Mouse (Mus musculus): Measurements from ENCODE around the gene Rhbdd1.

Rhbdd1 gene

DNA sequence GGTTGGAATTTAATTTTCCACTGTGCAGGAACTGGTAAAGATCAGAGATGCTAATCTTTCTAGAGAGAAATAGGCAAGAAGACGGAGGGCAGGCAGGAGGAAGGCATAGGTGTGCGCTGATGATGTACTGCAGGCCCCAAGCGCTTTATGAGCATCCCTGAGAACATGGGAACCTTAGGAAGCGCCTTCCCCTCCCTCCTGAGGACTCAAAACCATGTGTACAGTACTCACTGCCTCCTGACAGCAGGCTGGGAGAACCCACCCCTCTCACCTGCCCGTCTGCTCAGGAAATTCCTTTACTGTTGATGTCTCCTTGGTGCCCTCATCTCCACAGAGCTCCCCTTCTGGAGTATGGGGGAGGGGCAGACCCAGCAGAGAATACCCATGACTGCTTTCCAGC is 95.3 kb downstream of the Rhbdd1 start:
- in situ Hi-C loops (cut with MboI; ENCODE audit: unreplicated experiment in 2 of 2), result no loop called here

DNA sequence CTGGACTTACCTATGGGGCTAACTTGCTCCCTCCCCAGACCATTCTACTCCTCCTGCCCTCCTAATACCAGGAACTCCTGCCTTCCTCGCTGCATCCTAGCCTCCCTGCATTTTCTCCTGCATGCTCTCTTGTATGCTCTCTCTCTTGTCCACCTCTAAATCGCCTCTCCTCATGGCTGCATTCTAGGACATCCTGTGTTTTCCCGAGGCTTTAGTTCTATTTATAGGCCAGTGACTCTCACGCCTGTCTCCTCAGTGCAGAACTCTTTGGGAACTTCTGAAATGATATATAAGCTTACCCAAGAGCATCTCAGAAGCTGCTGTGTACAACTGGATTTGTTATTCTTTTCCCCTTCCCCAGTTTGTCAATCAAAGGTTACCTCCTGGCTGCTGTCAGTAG is 95.8 kb downstream of the Rhbdd1 start:
- in situ Hi-C loops (cut with MboI; ENCODE audit: unreplicated experiment in 2 of 2), result no loop called here

DNA sequence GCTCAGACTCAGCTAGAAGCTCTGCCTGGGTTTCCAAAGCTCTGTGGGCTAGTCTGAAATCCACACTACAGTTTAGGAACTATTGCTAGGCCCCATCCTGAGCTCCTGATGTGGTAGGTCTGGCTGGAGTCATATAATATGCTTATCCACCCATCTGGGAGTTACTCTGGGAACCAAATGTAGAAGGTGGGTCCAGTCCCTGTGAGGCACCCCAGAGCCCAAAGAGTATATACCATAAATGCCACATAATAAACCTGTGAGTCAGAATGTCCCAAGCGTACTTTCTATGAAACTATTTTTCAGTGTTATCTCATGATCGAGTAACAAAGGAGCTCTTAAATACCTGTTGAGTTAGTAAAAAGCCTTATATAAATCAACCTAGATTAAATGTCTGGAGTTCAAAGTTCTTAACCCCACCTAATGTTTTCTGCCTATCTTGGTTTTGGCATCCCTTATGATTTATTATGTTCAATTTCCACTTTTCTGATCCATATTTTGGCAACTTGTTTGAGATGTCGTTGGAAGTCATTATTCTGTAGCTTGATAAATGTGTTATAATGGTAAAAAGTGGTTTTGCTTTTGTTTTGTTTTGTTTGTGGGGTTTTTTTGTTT is 98.3 kb downstream of the Rhbdd1 start:
- in situ Hi-C loops (cut with MboI; ENCODE audit: unreplicated experiment in 2 of 2), result no loop called here

DNA sequence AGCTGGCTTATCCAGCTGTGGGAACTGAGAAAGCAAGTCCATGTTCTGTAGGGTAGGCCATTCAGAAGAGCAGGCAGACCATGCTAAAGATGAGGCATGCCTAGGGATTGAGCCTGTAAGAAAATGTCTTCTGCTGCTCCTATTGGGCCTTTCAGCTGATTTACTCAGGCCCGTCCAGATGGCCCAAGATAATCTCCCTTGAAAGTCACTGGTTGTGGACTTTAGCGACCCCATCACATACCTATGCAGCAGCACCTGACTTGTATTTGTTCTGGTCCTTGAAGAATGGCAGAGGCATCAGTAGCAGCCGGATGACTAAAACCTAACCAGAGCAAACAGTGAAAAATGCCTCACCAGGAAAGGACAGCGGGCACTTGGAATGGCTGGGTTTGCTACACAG is 99.4 kb downstream of the Rhbdd1 start:
- in situ Hi-C loops (cut with MboI; ENCODE audit: unreplicated experiment in 2 of 2), result no loop called here

DNA sequence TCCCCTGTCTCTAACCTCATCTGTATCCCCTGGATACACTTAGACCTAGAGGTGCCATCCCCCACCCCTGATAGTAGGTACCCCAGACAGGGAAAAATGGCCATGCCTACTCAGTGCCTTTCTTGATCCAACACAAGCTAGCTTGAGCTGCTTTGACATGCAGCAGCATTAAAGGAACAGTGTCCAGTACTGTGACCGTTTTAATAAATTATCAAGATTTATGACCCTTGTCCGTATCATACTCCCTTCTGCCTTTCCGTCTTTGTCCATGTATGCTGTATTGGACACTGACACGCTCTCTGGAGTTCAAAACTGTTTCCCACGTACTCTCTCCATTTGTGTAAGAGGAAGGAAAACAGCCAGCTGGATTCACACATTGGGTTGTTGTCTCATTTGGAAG is 111.5 kb downstream of the Rhbdd1 start:
- in situ Hi-C loops (cut with MboI; ENCODE audit: unreplicated experiment in 2 of 2), result no loop called here

DNA sequence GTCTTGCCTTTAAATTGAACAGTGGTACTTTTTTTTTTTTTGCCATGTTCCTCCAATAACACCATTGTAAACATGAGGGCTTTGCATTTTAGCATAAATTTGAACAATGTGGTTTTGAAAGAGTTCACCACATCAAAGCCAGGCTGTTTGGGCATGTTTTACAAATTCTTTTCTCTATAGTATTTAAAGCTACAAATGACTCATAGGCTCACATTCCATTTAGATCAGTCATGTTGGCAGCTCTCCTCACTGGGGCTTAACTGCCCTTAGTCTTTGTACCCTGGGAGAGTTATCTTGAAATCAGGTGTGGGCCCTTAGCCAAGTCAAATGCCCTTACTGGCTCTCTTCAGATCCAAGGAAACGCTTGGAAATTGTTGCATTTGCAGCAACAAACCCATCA is 112.8 kb downstream of the Rhbdd1 start:
- in situ Hi-C loops (cut with MboI; ENCODE audit: unreplicated experiment in 2 of 2), result no loop called here

DNA sequence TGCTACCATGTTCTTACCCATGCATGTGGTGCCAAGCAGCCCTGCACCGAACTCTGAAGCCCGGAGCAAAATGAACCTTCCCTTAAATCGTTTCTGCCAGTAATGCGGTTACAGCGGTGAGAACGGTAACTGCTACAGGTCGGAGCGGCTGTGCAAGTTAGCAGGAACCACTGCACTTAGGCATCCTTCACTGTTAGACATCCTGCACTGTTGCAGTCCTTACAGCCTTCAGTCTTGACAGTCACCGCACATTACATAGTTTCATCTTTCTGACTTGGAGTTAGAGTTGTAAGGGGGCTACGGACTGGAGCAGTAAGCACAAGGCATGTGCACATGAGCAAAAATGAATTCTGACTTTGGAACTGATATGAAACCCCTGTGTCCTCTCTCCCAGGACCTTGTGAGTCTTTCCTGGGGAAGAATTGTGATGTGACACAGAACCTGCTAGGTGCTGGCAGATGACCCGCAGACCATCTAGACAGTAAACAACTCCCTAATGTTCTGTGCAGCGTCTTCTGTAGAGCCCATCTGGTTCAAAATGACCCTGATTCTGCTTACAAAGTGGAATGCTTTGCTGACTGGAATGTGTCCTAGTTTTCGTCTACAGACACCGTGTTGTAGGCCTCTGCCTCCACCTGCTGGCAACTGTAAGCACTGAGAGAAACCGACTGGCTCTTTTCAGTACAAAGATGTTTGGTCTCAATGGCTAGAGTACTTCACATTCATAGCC is 116.8 kb downstream of the Rhbdd1 start:
- in situ Hi-C loops (cut with MboI; ENCODE audit: unreplicated experiment in 2 of 2), result no loop called here

DNA sequence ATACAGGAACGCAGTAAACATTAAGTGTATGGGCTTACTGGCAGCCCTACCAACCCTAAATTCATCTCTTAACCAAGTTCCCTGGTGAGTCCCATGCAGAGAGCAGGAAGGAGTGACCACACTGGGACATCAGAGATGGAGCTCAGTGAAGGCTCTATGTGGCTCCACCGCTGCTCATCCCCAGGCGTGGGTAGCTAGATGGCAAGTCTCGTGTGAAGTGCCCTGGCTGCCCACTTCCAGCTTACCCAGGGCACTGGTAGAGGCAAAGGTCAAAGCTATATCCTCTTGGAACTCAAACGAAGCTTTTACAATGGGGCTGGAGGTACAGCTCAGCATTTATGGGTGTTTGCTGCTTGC is 117.4 kb downstream of the Rhbdd1 start:
- in situ Hi-C loops (cut with MboI; ENCODE audit: unreplicated experiment in 2 of 2), result no loop called here

DNA sequence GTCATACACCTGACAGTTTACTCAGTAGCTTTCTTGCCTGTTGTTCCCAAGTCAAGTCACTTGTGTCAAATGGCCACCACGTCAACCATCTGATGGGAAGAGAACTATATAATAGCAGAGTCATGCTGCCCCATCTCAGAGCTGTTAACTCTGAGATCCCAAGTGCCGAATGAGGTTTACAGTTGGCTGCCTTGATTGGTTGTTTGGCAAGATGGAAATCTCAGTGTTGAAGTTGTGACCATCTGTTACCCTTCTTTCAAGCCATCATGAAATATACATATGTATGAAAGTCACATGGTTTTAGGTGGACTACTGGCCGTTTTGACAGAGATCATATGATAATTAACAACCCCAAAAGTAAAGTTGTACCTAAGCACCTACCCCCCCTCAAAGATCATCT is 121.0 kb downstream of the Rhbdd1 start:
- in situ Hi-C loops (cut with MboI; ENCODE audit: unreplicated experiment in 2 of 2), result no loop called here

DNA sequence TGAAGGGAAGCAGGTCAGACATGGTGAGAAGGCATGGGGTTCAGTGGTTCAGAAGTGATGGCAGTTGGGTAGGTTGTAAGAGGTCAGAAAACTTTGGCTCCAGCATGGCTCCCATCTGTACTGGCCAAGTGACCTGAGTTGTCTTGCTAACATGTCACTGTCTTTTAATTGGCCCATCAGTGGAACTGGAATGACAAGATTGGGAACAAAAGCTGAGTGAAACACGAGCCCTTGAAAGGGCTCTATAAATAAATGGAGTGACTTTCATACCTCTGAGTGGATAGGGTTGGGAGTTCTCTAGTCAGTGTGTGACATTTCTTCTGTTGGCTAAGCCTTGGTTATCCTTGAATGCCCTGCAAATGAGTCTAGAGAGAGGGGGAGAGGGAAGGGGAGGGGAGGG is 123.9 kb downstream of the Rhbdd1 start:
- in situ Hi-C loops (cut with MboI; ENCODE audit: unreplicated experiment in 2 of 2), result no loop called here

DNA sequence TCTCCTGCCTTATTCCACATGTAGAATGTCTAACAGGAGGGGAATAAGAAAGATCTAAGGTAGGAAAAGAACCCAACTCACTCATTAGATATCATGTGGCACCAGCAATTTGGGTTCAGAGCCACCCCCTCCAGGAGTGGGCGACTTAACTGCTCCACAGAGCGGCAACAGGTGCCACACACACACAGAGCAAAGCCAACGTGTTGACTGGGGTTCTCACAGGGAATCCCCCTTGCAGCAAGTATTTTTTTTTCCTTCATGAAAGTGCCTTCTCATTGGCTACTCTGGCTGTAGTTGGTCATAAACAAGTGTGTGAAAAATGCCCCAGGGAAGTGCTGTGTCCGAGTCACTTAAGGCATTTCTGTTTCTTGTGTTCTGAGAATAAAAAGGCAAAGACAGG is 127.3 kb downstream of the Rhbdd1 start:
- in situ Hi-C loops (cut with MboI; ENCODE audit: unreplicated experiment in 2 of 2), result no loop called here

DNA sequence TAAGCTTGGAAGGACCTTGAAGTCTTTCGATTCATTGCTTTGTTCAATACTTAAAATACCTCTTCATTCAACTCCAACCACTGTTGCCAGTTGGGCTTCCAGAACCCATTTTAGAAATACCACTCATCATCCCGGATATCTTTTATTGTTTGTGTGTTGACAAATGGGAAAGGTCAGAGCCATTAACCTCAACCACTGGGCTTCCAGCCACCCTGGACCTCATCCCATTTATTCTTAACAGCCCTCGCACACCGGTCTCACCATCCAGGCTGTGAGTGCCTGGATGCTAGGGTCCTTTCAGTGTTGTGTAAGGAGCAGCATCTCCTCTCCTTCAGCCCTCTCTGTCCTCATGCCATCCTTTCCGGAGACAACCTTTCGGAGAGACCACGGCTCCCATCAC is 129.8 kb downstream of the Rhbdd1 start:
- in situ Hi-C loops (cut with MboI; ENCODE audit: unreplicated experiment in 2 of 2), result no loop called here

DNA sequence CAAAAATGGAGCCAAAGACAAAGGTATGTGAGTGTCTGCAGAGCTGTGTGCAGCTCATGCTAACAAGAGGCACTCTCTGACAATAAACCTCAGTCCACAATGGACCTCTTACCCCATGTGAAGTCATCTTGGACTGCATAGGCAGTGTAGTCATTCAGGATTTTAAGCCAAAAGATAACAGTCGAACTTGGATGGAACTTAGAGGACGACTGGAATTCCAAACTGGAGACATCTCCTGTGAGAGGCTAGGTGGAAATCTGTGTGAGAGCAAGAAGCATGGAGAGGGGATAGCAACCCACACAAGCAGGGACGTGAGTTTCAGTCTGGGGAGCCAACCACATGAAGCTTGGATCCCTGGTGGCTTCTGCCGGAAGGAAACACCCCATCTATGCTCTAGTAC is 133.6 kb downstream of the Rhbdd1 start:
- in situ Hi-C loops (cut with MboI; ENCODE audit: unreplicated experiment in 2 of 2), result no loop called here

DNA sequence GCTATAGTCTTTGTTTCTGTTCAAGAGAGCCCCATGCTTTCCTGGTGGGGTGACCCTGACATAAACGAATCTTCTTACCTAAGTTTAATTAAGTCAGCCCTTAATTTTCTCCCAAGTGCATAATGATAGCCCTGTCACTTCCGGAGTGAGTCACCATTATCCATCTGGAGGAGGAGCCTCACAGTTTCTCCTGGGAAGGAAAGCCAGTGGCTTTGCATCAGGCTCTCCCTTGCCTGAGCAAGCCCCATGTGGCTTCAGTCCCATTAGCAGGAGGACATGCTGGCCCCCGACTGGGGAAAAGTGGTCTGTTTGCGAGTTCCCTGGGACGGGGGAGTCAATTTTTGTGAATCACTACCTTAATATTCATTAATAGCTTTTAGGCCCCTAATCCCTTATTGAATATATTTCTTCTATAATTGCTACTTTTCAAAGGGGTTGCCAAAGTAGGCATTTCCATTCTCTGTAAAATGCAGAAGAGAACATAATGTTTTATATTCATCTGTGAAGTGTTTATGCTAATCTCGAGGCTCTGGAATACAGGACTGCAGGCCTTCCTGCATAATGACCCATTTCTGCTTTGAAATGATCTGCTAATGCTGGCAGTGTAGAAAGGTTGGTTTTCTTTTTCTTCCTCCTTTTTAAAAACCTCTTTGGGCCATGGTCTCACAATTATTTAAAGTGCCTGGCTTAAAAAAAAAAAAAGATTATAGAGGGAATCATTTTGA is 135.8 kb downstream of the Rhbdd1 start:
- in situ Hi-C loops (cut with MboI; ENCODE audit: unreplicated experiment in 2 of 2), result no loop called here

DNA sequence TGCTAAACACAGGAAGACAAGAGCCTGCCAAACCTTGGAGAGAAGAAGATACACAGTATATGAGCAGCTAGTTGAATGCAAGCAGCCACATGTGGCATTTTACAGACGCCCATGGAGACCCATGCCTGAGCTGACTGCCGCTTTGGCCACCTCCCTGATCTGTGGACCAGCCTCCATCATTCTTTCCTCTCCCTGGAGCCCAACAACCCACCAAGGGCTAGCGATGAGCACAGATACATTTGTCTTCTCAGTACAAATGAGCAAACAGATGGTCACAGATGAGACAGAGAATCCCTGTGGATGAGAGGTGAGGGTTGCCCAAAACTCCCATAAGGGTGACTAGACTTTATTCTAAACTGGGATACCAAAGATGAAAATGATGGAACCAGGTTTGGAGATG is 137.8 kb downstream of the Rhbdd1 start:
- in situ Hi-C loops (cut with MboI; ENCODE audit: unreplicated experiment in 2 of 2), result no loop called here

DNA sequence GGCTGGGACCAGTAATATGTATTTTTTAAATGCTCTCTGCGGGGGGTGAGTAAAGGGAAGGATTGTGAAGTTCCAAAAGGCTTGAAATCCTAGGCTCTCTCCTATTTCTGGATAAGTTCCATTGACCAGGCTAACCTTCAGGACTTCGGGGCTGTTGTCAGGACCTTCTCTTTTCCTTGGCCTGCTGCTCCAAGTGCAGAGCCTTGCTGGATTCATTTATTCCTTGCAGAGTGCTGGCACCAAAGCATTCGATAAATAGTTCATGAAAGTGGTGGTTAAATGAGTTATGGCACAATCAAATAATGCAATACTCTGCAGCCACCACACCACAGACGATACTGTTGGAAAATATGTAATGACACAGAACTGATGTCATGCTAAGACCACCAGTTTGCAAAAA is 143.1 kb downstream of the Rhbdd1 start:
- in situ Hi-C loops (cut with MboI; ENCODE audit: unreplicated experiment in 2 of 2), result no loop called here

DNA sequence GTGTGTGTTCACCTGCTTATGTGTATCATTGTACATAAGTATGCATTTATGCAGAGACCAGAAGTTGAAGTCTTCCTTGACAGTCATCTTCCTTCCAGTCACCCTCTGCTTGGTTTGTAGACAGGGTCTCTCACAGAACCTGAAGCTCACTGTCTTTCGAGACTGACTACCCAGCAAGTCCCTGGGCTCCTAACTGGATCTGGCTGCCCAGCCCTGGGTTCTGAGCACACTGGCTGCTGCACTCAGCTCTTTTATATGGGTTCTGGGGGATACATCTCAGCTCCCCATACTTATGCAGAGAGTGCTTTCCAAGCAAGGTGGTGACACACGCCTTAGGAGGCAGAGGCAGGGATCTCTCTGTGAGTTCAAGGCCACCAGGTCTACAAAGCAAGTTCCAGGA is 143.7 kb downstream of the Rhbdd1 start:
- in situ Hi-C loops (cut with MboI; ENCODE audit: unreplicated experiment in 2 of 2), result no loop called here

DNA sequence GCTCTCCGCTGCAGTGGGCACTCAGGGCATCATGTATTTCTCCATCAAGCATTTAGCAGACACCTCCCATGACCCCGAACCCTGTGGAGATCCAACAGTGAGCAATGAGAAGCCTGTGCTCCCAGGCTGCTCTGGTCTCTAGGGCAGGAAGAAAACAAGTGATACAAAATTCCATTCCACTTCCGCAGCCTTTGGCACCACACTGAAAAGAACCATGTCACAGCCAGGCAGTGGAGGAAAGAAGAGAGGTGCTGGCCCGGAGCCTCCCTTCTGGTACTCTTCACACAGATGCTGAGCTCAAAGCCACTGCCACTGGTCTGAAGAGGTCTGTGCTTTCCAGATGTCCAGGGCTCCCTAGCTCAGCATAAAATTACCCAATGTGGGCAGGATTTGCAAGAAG is 144.8 kb downstream of the Rhbdd1 start:
- in situ Hi-C loops (cut with MboI; ENCODE audit: unreplicated experiment in 2 of 2), result no loop called here

DNA sequence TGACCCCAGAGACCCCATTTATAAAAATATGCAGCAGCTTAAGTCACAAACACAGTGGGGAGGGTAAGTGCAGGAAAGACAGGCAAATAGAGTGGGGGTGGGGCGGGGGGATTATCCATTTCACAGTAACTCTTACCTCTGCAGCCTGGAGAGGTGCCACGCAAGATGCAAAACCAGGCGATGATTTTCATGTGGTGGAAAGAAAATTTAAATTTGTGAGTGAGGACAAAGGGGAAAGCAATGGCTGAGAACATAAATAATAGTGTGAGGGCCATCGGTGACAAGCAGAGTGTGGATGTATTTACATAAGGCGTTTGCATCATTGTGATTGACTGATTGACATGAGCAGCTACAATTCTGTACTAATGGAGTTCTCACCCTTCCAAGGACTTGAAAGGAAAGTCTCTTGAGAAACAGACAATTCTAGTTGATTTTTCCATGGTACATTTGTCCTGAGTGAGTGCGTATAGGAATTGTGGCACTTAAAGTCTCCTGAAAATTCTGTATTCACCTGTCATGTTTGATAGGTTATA is 149.1 kb downstream of the Rhbdd1 start:
- in situ Hi-C loops (cut with MboI; ENCODE audit: unreplicated experiment in 2 of 2), result no loop called here

DNA sequence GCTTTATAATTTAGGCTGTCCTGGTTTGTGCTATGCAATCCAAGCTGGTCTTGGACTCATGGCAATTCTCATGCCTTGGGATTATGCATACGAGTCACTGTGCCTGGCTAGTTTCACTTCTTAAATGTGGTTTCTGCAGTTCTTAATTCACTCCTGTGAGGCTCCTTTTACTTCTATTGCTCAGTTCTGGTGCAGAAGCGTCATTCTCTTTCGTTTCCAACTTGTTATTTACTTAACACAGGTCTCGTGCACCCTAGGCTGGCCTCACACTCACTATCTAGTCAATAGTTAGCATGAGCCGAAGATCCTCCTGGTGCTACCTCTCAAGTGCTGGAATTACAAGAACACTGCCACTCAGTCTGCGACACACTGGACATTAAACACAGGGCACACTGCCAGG is 152.6 kb downstream of the Rhbdd1 start:
- in situ Hi-C loops (cut with MboI; ENCODE audit: unreplicated experiment in 2 of 2), result no loop called here

DNA sequence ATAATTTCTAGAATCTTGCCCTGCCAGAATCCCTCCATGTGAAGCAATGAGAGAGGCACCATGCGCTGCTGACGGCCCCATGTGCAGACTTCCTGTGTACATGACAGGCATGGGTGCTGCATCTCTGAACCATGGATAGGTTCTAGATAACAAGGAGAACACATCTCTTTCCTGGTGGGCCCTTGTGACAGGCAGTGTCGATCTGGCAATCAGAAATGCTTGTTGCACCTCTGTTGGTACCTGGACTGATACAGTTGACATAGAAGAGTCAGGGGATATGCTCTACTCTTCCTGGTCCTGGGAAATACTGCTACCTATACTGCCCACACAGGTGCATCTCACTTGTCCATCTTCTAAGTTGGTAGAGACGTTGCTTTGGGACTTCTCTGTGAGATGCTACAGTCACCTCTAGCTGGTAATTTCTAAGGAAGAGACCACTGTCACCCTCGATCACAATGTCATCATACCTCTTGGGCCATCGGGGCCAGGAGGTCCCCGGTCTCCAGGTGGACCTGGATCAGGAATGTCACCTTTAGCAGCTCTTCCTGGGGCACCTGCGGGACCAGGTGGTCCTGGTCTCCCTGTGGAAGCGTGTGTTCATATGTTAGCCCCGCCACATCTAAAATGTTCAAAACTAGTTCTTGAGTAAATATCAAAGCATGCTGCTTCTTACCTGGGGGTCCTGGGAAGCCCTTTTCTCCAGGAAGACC is 154.4 kb downstream of the Rhbdd1 start:
- in situ Hi-C loops (cut with MboI; ENCODE audit: unreplicated experiment in 2 of 2), result loop anchor here (5.0 to 10.0 kb wide), 3 partner anchors 176 to 1156 kb away; partner anchors contain the start of gene Irs1 (in 1 of the 2)

All from v-Abl transformed pro-B cells (cell line).